Mouse (Mus musculus) embryonic facial prominence, embryonic 14.5 days (tissue): ENCODE results near the gene Ncf4. TPM values are rescaled to one million over a fixed set of nuclear protein-coding genes. Genes with fewer than 3 reads are reported as not detected.
"Not testable (repeated sequence)": the region's sequence is repeated elsewhere in the genome, so short reads cannot be mapped to it uniquely, and the experiment has no call there.

Experiments used
- ATAC-seq: fragments of 200-750 bp; cut with Nextera tagmentation; 2 replicates; pipeline ENCODE4 v1.8.0; 2017; ENCODE audit warnings: low read depth, moderate number of reproducible peaks, moderate TSS enrichment
- DNase-seq: peaks from one replicate; pipeline ENCODE4 v3.0.0-alpha.2; 2015; ENCODE audit warnings: low spot score
- H3K27ac ChIP-seq: fragments of 300-500 bp; sonication (generic); replicated peaks from 2 replicates; pipeline ENCODE4 v1.5.1; 2014; ENCODE audit warnings: low read depth, mild to moderate bottlenecking, low read length, moderate library complexity
- H3K27me3 ChIP-seq: fragments of 300-500 bp; sonication (generic); replicated peaks from 2 replicates; pipeline ENCODE4 v1.6.1; 2014; ENCODE audit warnings: low read length; ENCODE audit not compliant: control insufficient read depth, insufficient read depth
- H3K36me3 ChIP-seq: fragments of 300-500 bp; sonication (generic); 2 replicates; pipeline ENCODE4 v1.6.1; 2014; ENCODE audit warnings: low read length, mixed read lengths; ENCODE audit not compliant: control insufficient read depth, insufficient read depth
- H3K4me1 ChIP-seq: fragments of 300-500 bp; sonication (generic); 2 replicates; pipeline ENCODE4 v1.6.1; 2014; ENCODE audit warnings: antibody characterized with exemption, low read length; ENCODE audit not compliant: control insufficient read depth, insufficient read depth
- H3K4me2 ChIP-seq: fragments of 300-500 bp; sonication (generic); 2 replicates; pipeline ENCODE4 v1.6.1; 2014; ENCODE audit warnings: low read depth, mild to moderate bottlenecking, low read length, moderate library complexity, mixed read lengths
- H3K4me3 ChIP-seq: fragments of 300-500 bp; sonication (generic); 2 replicates; pipeline ENCODE4 v1.5.1; 2014; ENCODE audit warnings: low read depth, mild to moderate bottlenecking, low read length
- H3K9ac ChIP-seq: fragments of 300-500 bp; sonication (generic); 2 replicates; pipeline ENCODE4 v1.6.1; 2014; ENCODE audit warnings: low read depth, mild to moderate bottlenecking, low read length, moderate library complexity, mixed read lengths
- H3K9me3 ChIP-seq: fragments of 300-500 bp; sonication (generic); 2 replicates; pipeline ENCODE4 v1.6.1; 2016; ENCODE audit warnings: low read length; ENCODE audit not compliant: control insufficient read depth
- WGBS: fragments of 180-500 bp; shearing (Covaris S2); extraction: QIAGEN DNeasy Blood & Tissue Kit; methylation state at CpG from one replicate; pipeline ENCODE4 v1.1.7; 2014; 5-methylcytosine and 5-hydroxymethylcytosine counted together
- polyA plus RNA-seq: library from polyadenylated mRNA; unstranded; fragments of >200 nt; fragmentation: Nextera tagmentation; extraction: Ambion mirVana; gene quantifications from 2 replicates; pipeline ENCODE4 v1.2.1, GENCODE M21; 2014

Gene Ncf4
- polyA plus RNA-seq, 1 experiment from 2014 or later, result 7.0 TPM

DNA sequence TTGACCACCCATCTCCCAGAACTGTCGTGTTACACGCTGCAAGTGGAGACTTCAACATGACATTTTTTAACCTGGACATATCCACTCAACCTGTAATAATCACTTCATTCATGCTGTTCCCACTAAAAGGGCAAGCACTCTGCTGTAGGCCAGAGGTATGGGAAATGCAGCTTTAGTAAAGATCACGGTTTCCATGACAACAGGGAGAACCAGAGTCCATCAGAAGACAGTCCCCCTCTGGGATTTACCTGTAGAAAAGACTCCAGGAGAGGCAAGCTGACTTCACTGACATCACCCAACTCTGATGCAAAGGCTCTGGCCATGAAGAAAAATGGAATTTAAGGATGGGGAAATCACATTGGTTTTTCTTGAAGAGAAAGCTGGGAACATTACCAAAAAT lies 18.7 kb downstream of the Ncf4 start:
- ATAC-seq (no peak), DNase-seq (no peak)
- no peak overlapping the region for H3K4me2 ChIP-seq
- H3K9me3 ChIP-seq, result no peaks in the 10 kb centered on the region
- no peak overlapping the region for H3K9ac ChIP-seq
- H3K4me1 ChIP-seq, result no peaks in the 10 kb centered on the region
- H3K4me3 ChIP-seq, result no peak overlapping the region
- no peaks in the 10 kb centered on the region for H3K36me3 ChIP-seq
- no peak overlapping the region for H3K27ac ChIP-seq
- WGBS, result 64% methylated on average over 3 of the region's 3 CpGs
- no peaks in the 10 kb centered on the region for H3K27me3 ChIP-seq

DNA sequence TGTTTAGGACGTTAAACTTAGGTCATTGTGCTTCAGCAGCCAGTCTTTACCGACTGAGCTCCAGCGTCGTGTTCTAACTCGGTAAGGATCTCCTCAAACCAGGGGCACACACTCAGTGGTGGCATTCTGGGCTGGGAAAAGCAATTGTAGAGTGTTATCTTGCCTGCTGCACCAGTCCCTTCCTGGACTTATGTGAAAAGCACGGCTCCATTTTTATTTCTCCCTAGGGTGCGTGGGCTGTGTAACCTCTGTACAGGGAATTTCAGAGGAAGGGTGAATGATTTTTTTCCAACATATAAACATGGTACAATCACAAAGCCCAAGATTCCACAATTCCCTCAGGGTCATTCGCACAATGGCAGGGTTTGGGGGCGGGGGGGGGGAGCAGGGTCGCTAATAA lies 22.8 kb downstream of the Ncf4 start:
- no peaks in the 10 kb centered on the region for H3K27me3 ChIP-seq
- no peak overlapping the region for H3K4me3 ChIP-seq
- WGBS, result 86% methylated on average over 10 of the region's 10 CpGs
- no peak overlapping the region for H3K4me2 ChIP-seq
- H3K9me3 ChIP-seq, result 0 out of 2 replicates have a peak, but pooled peaks cover 6% of the 10 kb centered on the region
- H3K4me1 ChIP-seq, result no peaks in the 10 kb centered on the region
- no peak overlapping the region for H3K9ac ChIP-seq
- no peak for DNase-seq
- no peaks in the 10 kb centered on the region for H3K36me3 ChIP-seq
- no peak for ATAC-seq
- H3K27ac ChIP-seq, result no peak overlapping the region

DNA sequence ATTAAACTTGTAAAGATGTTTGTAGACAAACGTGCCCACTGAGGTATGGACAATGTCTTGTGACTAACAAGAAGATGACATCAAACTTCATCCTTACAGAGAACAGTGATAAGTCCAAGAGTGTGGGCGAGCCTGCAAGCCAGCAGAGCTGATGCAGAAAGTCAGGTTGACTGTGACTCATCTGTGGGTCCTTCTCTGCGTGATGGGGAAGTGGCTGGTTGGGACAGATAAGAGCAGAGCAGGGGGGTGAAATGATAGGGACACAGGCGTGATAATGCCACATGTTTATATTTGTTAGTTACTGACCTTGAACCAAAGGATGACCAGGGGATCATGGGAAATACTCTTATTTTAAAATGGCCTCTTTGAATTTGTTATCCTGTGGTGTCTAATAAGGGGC lies 23.3 kb downstream of the Ncf4 start:
- Histone ChIP-seq H3K27me3 (no peaks in the 10 kb centered on the region), H3K4me1 (no peaks in the 10 kb centered on the region), H3K27ac (no peak overlapping the region), H3K4me2 (no peak overlapping the region), H3K9ac (no peak overlapping the region), H3K4me3 (no peak overlapping the region), H3K36me3 (no peaks in the 10 kb centered on the region), H3K9me3 (0 out of 2 replicates have a peak, but pooled peaks cover 6% of the 10 kb centered on the region)
- 72% methylated on average over 4 of the region's 4 CpGs for WGBS
- DNase-seq (no peak), ATAC-seq (no peak)

DNA sequence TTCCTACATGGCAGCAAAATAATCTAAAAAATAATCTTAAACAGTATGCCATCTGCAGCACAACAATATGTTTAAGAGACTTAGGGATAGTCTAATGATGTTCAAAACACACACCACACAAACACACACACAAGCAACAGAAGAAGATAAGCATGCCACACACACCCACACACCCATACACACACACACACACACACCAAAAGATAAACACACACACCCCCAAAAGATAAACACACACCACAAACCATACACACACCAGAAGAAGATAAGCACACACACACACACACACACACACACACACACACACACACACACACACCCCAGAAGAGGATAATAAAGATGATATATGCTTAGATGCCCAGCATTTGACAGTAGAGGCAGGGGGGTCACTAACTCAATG lies 26.6 kb downstream of the Ncf4 start:
- Histone ChIP-seq H3K9ac (no peak overlapping the region), H3K36me3 (no peaks in the 10 kb centered on the region), H3K4me1 (no peaks in the 10 kb centered on the region), H3K27ac (no peak overlapping the region), H3K4me3 (no peak overlapping the region), H3K4me2 (no peak overlapping the region), H3K9me3 (0 out of 2 replicates have a peak, but pooled peaks cover 6% of the 10 kb centered on the region), H3K27me3 (no peaks in the 10 kb centered on the region)
- DNase-seq (no peak), ATAC-seq (no peak)

- no peaks in the 10 kb centered on the region for H3K27me3 ChIP-seq
- no peak overlapping the region for H3K4me2 ChIP-seq
- no peaks in the 10 kb centered on the region for H3K9me3 ChIP-seq
- no peaks in the 10 kb centered on the region for H3K36me3 ChIP-seq
- H3K4me1 ChIP-seq, result no peaks in the 10 kb centered on the region
- no peak overlapping the region for H3K9ac ChIP-seq
- no peak overlapping the region for H3K27ac ChIP-seq
- WGBS, result 59% methylated on average over 2 of the region's 2 CpGs
- no peak for DNase-seq
- no peak for ATAC-seq
- H3K4me3 ChIP-seq, result no peak overlapping the region
Observed at GRCm38 (mm10) chr15:78278308-78278707, 33.7 kb downstream of the Ncf4 start.

GRCm38 (mm10) chr15:78287941-78288340 lies 43.3 kb downstream of the Ncf4 start:
- Histone ChIP-seq H3K9me3 (no peaks in the 10 kb centered on the region), H3K4me3 (no peak overlapping the region), H3K36me3 (no peaks in the 10 kb centered on the region), H3K27me3 (no peaks in the 10 kb centered on the region), H3K4me2 (no peak overlapping the region), H3K4me1 (no peaks in the 10 kb centered on the region), H3K9ac (no peak overlapping the region), H3K27ac (no peak overlapping the region)
- ATAC-seq (no peak), DNase-seq (no peak)
- 78% methylated on average over 5 of the region's 5 CpGs for WGBS

DNA sequence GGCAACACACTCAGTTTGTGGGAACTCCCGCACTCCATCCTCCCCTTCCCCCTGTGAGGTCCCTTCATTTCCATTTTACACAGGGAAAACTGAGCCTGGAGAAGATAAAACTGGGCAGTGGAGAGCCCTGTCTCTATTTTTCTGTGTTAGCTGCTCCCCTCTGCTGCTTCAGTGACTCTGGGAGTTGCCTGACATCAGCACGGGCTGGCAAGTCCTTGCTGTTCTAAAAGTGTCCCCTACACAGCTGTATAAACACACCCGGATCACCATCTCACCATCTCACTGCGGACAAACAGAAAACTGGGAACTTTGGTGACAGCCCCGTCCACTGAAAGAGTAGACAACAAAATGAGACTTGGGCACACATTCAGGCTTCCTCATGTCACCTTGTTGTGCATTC lies 45.2 kb downstream of the Ncf4 start:
- not testable (repeated sequence) for DNase-seq, ATAC-seq, H3K4me3 ChIP-seq, H3K27ac ChIP-seq, H3K4me2 ChIP-seq, H3K4me1 ChIP-seq, H3K27me3 ChIP-seq, H3K9me3 ChIP-seq, H3K36me3 ChIP-seq, H3K9ac ChIP-seq
- WGBS, result 55% methylated on average over 5 of the region's 5 CpGs

GRCm38 (mm10) chr15:78293228-78293627 lies 48.6 kb downstream of the Ncf4 start:
- H3K9me3 ChIP-seq, H3K27me3 ChIP-seq, H3K36me3 ChIP-seq, H3K4me1 ChIP-seq, H3K4me3 ChIP-seq, H3K4me2 ChIP-seq, H3K27ac ChIP-seq, ATAC-seq, H3K9ac ChIP-seq: not testable (repeated sequence)
- 13% methylated on average over 2 of the region's 2 CpGs for WGBS
- DNase-seq, result peak; percentile 27

- ATAC-seq, result no peak
- no peak overlapping the region for H3K27ac ChIP-seq
- no peaks in the 10 kb centered on the region for H3K36me3 ChIP-seq
- H3K4me3 ChIP-seq, result no peak overlapping the region
- H3K9me3 ChIP-seq, result no peaks in the 10 kb centered on the region
- 79% methylated on average over 4 of the region's 4 CpGs for WGBS
- DNase-seq, result no peak
- no peaks in the 10 kb centered on the region for H3K27me3 ChIP-seq
- no peak overlapping the region for H3K4me2 ChIP-seq
- H3K4me1 ChIP-seq, result no peaks in the 10 kb centered on the region
- no peak overlapping the region for H3K9ac ChIP-seq
Observed at GRCm38 (mm10) chr15:78293716-78294115, 49.1 kb downstream of the Ncf4 start.
